Mouse (Mus musculus): ENCODE measurements around the gene Lrrc1. TPM values are rescaled to one million over a fixed set of nuclear protein-coding genes. Genes with fewer than 3 reads are reported as not detected.

The Lrrc1 gene
- total and polyA plus RNA-seq, 3 experiments: 5.3 to 12.1 TPM; not detected in 1

GRCm38 (mm10) chr9:77466926-77467325 is 77.7 kb downstream of the Lrrc1 start:
- H3K79me2 ChIP-seq (ENCODE audit: control insufficient read depth, insufficient read depth, low read length, poor library complexity): no peaks in the 10 kb centered on the region
- no peak overlapping the region for H3K27ac ChIP-seq (ENCODE audit: control insufficient read depth, low read depth, low read length)
- no peaks in the 10 kb centered on the region for H3K4me1 ChIP-seq (ENCODE audit: control insufficient read depth in 1 of 2, insufficient read depth in 2 of 2, low read length in 2 of 2)

GRCm38 (mm10) chr9:77465401-77465800 is 79.3 kb downstream of the Lrrc1 start:
- H3K9ac ChIP-seq (ENCODE audit: control insufficient read depth, low read depth, low read length, poor library complexity, severe bottlenecking): no peak overlapping the region
- TF ChIP-seq ZNF384 (IDR thresholded peaks at IDR 0.05; ENCODE audit: low read depth, low read length) (no peak), MYC (IDR thresholded peaks at IDR 0.05; ENCODE audit: low read depth, low read length) (no peak), NELFE (IDR thresholded peaks at IDR 0.05; ENCODE audit: low read depth, low read length) (no peak), ZKSCAN1 (IDR thresholded peaks at IDR 0.05; ENCODE audit: low read depth, low read length) (no peak)
- H3K4me1 ChIP-seq (ENCODE audit: control insufficient read depth in 1 of 2, insufficient read depth in 2 of 2, low read length in 2 of 2): no peaks in the 10 kb centered on the region
- H3K27ac ChIP-seq (ENCODE audit: control insufficient read depth, low read depth, low read length): no peak overlapping the region
- DNase-seq (ENCODE audit: low read depth, low spot score): no peak
- H3K9me3 ChIP-seq (replicated peaks; ENCODE audit: insufficient read depth, low read length): no peaks in the 10 kb centered on the region
- no peak overlapping the region for H3K4me3 ChIP-seq (ENCODE audit: control insufficient read depth in 1 of 2, insufficient read depth in 1 of 2, low read depth in 2 of 2, low read length in 2 of 2)
- no peaks in the 10 kb centered on the region for H3K79me2 ChIP-seq (ENCODE audit: control insufficient read depth, insufficient read depth, low read length, poor library complexity)
- H3K36me3 ChIP-seq (ENCODE audit: control insufficient read depth in 1 of 2, insufficient read depth in 2 of 2, low read length in 2 of 2): 0 out of 4 replicates have a peak, but pooled peaks cover 0 to 2% of the 10 kb centered on the region in 2 experiments
- H3K27me3 ChIP-seq (ENCODE audit: control insufficient read depth in 1 of 2, insufficient read depth in 2 of 2, low read length in 2 of 2): no peaks in the 10 kb centered on the region

More at GRCm38 (mm10) chr9:77466926-77467325, 77.7 kb downstream of the Lrrc1 start:
- Histone ChIP-seq H3K9me3 (replicated peaks; ENCODE audit: insufficient read depth, low read length) (no peaks in the 10 kb centered on the region), H3K9ac (ENCODE audit: control insufficient read depth, low read depth, low read length, poor library complexity, severe bottlenecking) (no peak overlapping the region), H3K27me3 (ENCODE audit: control insufficient read depth in 1 of 2, insufficient read depth in 2 of 2, low read length in 2 of 2) (no peaks in the 10 kb centered on the region), H3K36me3 (ENCODE audit: control insufficient read depth in 1 of 2, insufficient read depth in 2 of 2, low read length in 2 of 2) (0 out of 4 replicates have a peak, but pooled peaks cover 0 to 2% of the 10 kb centered on the region in 2 experiments), H3K4me3 (ENCODE audit: control insufficient read depth in 1 of 2, insufficient read depth in 1 of 2, low read depth in 2 of 2, low read length in 2 of 2) (no peak overlapping the region)
- DNase-seq (ENCODE audit: low read depth, low spot score): peak; percentile 32
- TF ChIP-seq MXI1 (IDR thresholded peaks at IDR 0.05; ENCODE audit: low read depth, low read length): no peak
- no peak for TF ChIP-seq CHD2 (IDR thresholded peaks at IDR 0.05; ENCODE audit: low read length)
- TF ChIP-seq POLR2AphosphoS5 (IDR thresholded peaks at IDR 0.05; ENCODE audit: borderline replicate concordance, low read depth, low read length): no peak
- no peak for TF ChIP-seq SIN3A (IDR thresholded peaks at IDR 0.05; ENCODE audit: low read length)
- TF ChIP-seq ZKSCAN1 (IDR thresholded peaks at IDR 0.05; ENCODE audit: low read depth, low read length): no peak
- TF ChIP-seq NELFE (IDR thresholded peaks at IDR 0.05; ENCODE audit: low read depth, low read length): no peak
- TF ChIP-seq GATA1 (IDR thresholded peaks at IDR 0.05; ENCODE audit: low read depth, low read length): 0 out of 2 replicates have a peak, but pooled peaks have one; percentile 20
- no peak for TF ChIP-seq MEF2A (IDR thresholded peaks at IDR 0.05; ENCODE audit: extremely low read depth, insufficient replicate concordance, low read depth, low read length, poor library complexity, severe bottlenecking)
- 0 out of 2 replicates have a peak, but pooled peaks have one; percentile 8 for TF ChIP-seq TAL1 (IDR thresholded peaks at IDR 0.05; ENCODE audit: low read length)
- TF ChIP-seq MYC (IDR thresholded peaks at IDR 0.05; ENCODE audit: low read depth, low read length): no peak
- no peak for TF ChIP-seq MAFK (IDR thresholded peaks at IDR 0.05; ENCODE audit: borderline replicate concordance, low read depth, low read length)
- no peak for TF ChIP-seq JUND (IDR thresholded peaks at IDR 0.05; ENCODE audit: low read depth, low read length)
- no peak for TF ChIP-seq CHD1 (IDR thresholded peaks at IDR 0.05; ENCODE audit: low read depth, low read length)
- no peak for TF ChIP-seq ETS1 (IDR thresholded peaks at IDR 0.05; ENCODE audit: low read depth, low read length)
- TF ChIP-seq USF2 (IDR thresholded peaks at IDR 0.05; ENCODE audit: borderline replicate concordance in 1 of 2, insufficient read depth in 1 of 2, low read depth in 1 of 2, low read length in 2 of 2): no peak
- peak; percentile 32; the same call in 1 of the 2 replicates for TF ChIP-seq TCF12 (IDR thresholded peaks at IDR 0.05; ENCODE audit: low read depth, low read length)
- 0 out of 4 replicates have a peak, but pooled peaks of 1 of the 2 experiments have one; percentile 32 for TF ChIP-seq EP300 (IDR thresholded peaks at IDR 0.05; ENCODE audit: low read depth in 1 of 2, low read length in 2 of 2)

Measured in MEL (cell line).